28 mouse cellular contexts compared by ENCODE assay signal in the genomic region with DNA sequence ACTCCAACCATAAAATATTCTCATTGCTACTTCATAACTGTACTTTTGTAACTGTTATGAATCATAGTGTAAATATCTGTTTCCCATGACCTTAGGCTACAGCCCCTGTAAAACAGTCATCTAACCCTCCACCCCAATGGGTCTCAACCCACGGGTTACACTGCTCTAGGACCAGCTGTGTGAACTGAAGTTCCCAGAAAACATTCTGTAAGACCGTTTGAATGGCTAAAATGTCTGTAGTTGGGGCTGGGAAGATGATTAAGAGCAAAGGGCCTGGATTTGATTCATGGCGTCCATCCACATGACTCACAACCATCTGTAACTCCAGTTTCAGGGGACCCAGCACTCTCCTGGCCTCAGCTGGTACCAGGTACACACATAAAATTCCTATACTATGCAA. TPM values are rescaled to one million over a fixed set of nuclear protein-coding genes. Genes with fewer than 3 reads are reported as not detected.
DNase-seq lines count a peak whose midpoint lies in the region; ATAC-seq lines count a peak whose summit lies in the region.
"Had no signal": no experiment of that assay in that cellular context is flagged by ENCODE, and none has a peak within 500 bp of the region (broad histone marks: within the 10 kb centered on the region; RNA-seq: fewer than 3 reads in every experiment).

No protein-coding gene starts in this region.

- H3K9ac ChIP-seq in liver, embryonic 11.5 days (ENCODE audit: low read depth, low read length): no peak overlapping the region
- no peak overlapping the region for H3K9ac ChIP-seq in neural tube, embryonic 15.5 days (replicated peaks)
- H3K9ac ChIP-seq: embryonic facial prominence, embryonic 15.5 days; forebrain, embryonic 12.5 days; forebrain, postnatal 0 days; heart, embryonic 15.5 days; hindbrain, embryonic 13.5 days had no signal

- H3K36me3 ChIP-seq in liver, embryonic 11.5 days (ENCODE audit: control insufficient read depth, insufficient read depth, low read length): no peaks in the 10 kb centered on the region; the same call in 1 of the 2 replicates
- peaks cover 1% of the 10 kb centered on the region; the same call in 1 of the 2 replicates for H3K36me3 ChIP-seq in neural tube, embryonic 15.5 days

- DNase-seq in adrenal gland, adult 2 months: peak; percentile 65
- DNase-seq in adrenal gland, postnatal 10 days: no peak
- no peak for DNase-seq in liver, embryonic 11.5 days (ENCODE audit: low spot score)
- DNase-seq in liver: no peak
- DNase-seq in adipocyte (ENCODE audit: low spot score): peak; percentile 60
- no peak for DNase-seq in gastrocnemius, adult 8-10 months (ENCODE audit: low spot score in 2 of 2)
- DNase-seq: cerebellum, adult 11 months; cerebellum, adult 8-10 months; cerebellum, postnatal 14 days; embryo, embryonic 11 days; forebrain, postnatal 0 days; gastrocnemius, postnatal 25 days; heart, adult 2 months; heart, postnatal 14 days; kidney, adult 11 months had no signal

- no peaks in the 10 kb centered on the region; the same call in 1 of the 2 replicates for H3K4me1 ChIP-seq in liver, embryonic 11.5 days (replicated peaks; ENCODE audit: control insufficient read depth, insufficient read depth, low read length)
- H3K4me1 ChIP-seq in neural tube, embryonic 15.5 days: no peaks in the 10 kb centered on the region
- H3K4me1 ChIP-seq: forebrain, embryonic 12.5 days; heart, embryonic 15.5 days; hindbrain, embryonic 13.5 days had no signal

- no peaks in the 10 kb centered on the region for H3K9me3 ChIP-seq in liver, embryonic 11.5 days (ENCODE audit: control insufficient read depth, low read length)
- H3K9me3 ChIP-seq in neural tube, embryonic 15.5 days (replicated peaks): no peaks in the 10 kb centered on the region
- H3K9me3 ChIP-seq: embryonic facial prominence, embryonic 15.5 days; forebrain, embryonic 12.5 days; heart, embryonic 15.5 days; hindbrain, embryonic 13.5 days had no signal

- ATAC-seq in liver, embryonic 11.5 days (replicated peaks; ENCODE audit: low FRiP score): no peak
- no peak for ATAC-seq in neural tube, embryonic 15.5 days (ENCODE audit: low FRiP score)
- ATAC-seq: forebrain, postnatal 0 days; hindbrain, postnatal 0 days had no signal

- H3K27me3 ChIP-seq in liver, embryonic 11.5 days (replicated peaks; ENCODE audit: control insufficient read depth, insufficient read depth, low read length): no peaks in the 10 kb centered on the region
- no peaks in the 10 kb centered on the region for H3K27me3 ChIP-seq in neural tube, embryonic 15.5 days (replicated peaks)
- H3K27me3 ChIP-seq: CH12.LX; embryonic facial prominence, embryonic 15.5 days; forebrain, embryonic 12.5 days; heart, embryonic 15.5 days; hindbrain, embryonic 13.5 days had no signal

- no peak overlapping the region for H3K4me2 ChIP-seq in liver, embryonic 11.5 days
- no peak overlapping the region for H3K4me2 ChIP-seq in neural tube, embryonic 15.5 days
- H3K4me2 ChIP-seq: embryonic facial prominence, embryonic 15.5 days; forebrain, embryonic 12.5 days; heart, embryonic 11.5 days; heart, embryonic 15.5 days; hindbrain, embryonic 13.5 days had no signal

- 0 out of 2 replicates have a peak overlapping the region, but pooled peaks have one; percentile 15 for H3K27ac ChIP-seq in liver, embryonic 11.5 days (ENCODE audit: low read depth, low read length)
- no peak overlapping the region for H3K27ac ChIP-seq in neural tube, embryonic 15.5 days (replicated peaks)
- H3K27ac ChIP-seq: embryonic facial prominence, embryonic 15.5 days; forebrain, embryonic 12.5 days; heart, adult 2 months; heart, embryonic 15.5 days; hindbrain, embryonic 13.5 days; hindbrain, postnatal 0 days had no signal

- no peak overlapping the region for H3K4me3 ChIP-seq in liver, embryonic 11.5 days (ENCODE audit: low read depth, low read length)
- H3K4me3 ChIP-seq in neural tube, embryonic 15.5 days (replicated peaks): no peak overlapping the region
- H3K4me3 ChIP-seq: embryonic facial prominence, embryonic 15.5 days; forebrain, embryonic 12.5 days; heart, adult 2 months; heart, embryonic 15.5 days; hindbrain, embryonic 13.5 days had no signal

- WGBS in liver, embryonic 11.5 days: 69% methylated on average over 3 of the region's 3 CpGs
- WGBS in neural tube, embryonic 15.5 days: 75% methylated on average over 3 of the region's 3 CpGs

RNA-seq across cellular contexts. Expression of a gene that starts 2.1 kb away (rescaled TPM):
- under 1 TPM; 0.29 to 0.93 TPM for total RNA-seq in adrenal gland, adult 2 months (2021)
- 0.20 and 0.21 TPM in 2 replicates for polyA plus RNA-seq in adrenal gland, adult 2 months (2012; rRNA removed)
- under 1 TPM in 1 of 2 experiments, not detected in 1; 0.42 TPM for total RNA-seq in adrenal gland, postnatal 10 days (2021)
- not detected in 2 replicates for polyA plus RNA-seq in liver, embryonic 11.5 days (2014; fragmentation: Nextera tagmentation; extraction: Ambion mirVana)
- total RNA-seq in gastrocnemius, adult 8-10 months (2022): not detected
- polyA plus RNA-seq in neural tube, embryonic 15.5 days (2015; fragmentation: Nextera tagmentation; extraction: Ambion mirVana): not detected in 2 replicates
- total RNA-seq: adrenal gland, postnatal 4 days; common myeloid progenitor, adult 5-6 weeks; gastrocnemius, adult 18-20 months; gastrocnemius, postnatal 25 days; heart, adult 2 months; heart, postnatal 14 days; hematopoietic stem cell, adult 5-6 weeks; hindbrain, postnatal 0 days had no signal
- polyA plus RNA-seq: forebrain, embryonic 12.5 days; forebrain, postnatal 0 days; heart, embryonic 11.5 days; heart, embryonic 15.5 days; hindbrain, embryonic 13.5 days; hindbrain, postnatal 0 days; intestine, embryonic 14.5 days had no signal

RNA-seq across cellular contexts. Expression of a gene that starts 21.3 kb away (rescaled TPM):
- total RNA-seq in adrenal gland, adult 2 months (2021): 1 to 10 TPM; 4.8 to 8.1 TPM
- 4.0 and 4.7 TPM in 2 replicates for polyA plus RNA-seq in adrenal gland, adult 2 months (2012; rRNA removed)
- 1 to 10 TPM; 5.8 to 6.0 TPM for total RNA-seq in adrenal gland, postnatal 10 days (2021)
- polyA plus RNA-seq in liver, embryonic 11.5 days (2014; fragmentation: Nextera tagmentation; extraction: Ambion mirVana): 13.8 and 15.1 TPM in 2 replicates
- 1 to 10 TPM; 4.9 to 7.8 (median 6.4) TPM for total RNA-seq in gastrocnemius, adult 8-10 months (2022)
- 39.6 and 41.5 TPM in 2 replicates for polyA plus RNA-seq in neural tube, embryonic 15.5 days (2015; fragmentation: Nextera tagmentation; extraction: Ambion mirVana)
- total RNA-seq: CH12.LX had no signal

RNA-seq across cellular contexts. Expression of a gene that starts 32.5 kb away (rescaled TPM):
- total RNA-seq in adrenal gland, adult 2 months (2021): 10 to 100 TPM; 89.9 to 91.2 TPM
- polyA plus RNA-seq in adrenal gland, adult 2 months (2012; rRNA removed): 24.5 and 42.2 TPM in 2 replicates
- 10 to 100 TPM; 73.1 to 78.1 TPM for total RNA-seq in adrenal gland, postnatal 10 days (2021)
- polyA plus RNA-seq in liver, embryonic 11.5 days (2014; fragmentation: Nextera tagmentation; extraction: Ambion mirVana): 37.0 and 42.8 TPM in 2 replicates
- total RNA-seq in gastrocnemius, adult 8-10 months (2022): 100 to 1,000 TPM; 124 to 143 (median 130) TPM
- 44.2 and 46.0 TPM in 2 replicates for polyA plus RNA-seq in neural tube, embryonic 15.5 days (2015; fragmentation: Nextera tagmentation; extraction: Ambion mirVana)

Comparison
In these comparisons a context has a peak if more than half of its experiments do, and no peak if none do; other contexts are left out.
1. DNase-seq: peak in adrenal gland, adult 2 months (single experiment) and adipocyte (single experiment); none in adrenal gland, postnatal 10 days (single experiment), liver, embryonic 11.5 days (single experiment), liver (single experiment) and gastrocnemius, adult 8-10 months (0 of 2).